Mouse (Mus musculus) G1E (cell line): ENCODE data around the gene Gm13119. TPM values are rescaled to one million over a fixed set of nuclear protein-coding genes. Genes with fewer than 3 reads are reported as not detected.
"Not testable (repeated sequence)": the region's sequence is repeated elsewhere in the genome, so short reads cannot be mapped to it uniquely, and the experiment has no call there.

ENCODE experiments used
- ATAC-seq: 2 replicates; pipeline ENCODE4 v1.8.0; 2016; ENCODE audit warnings: mild to moderate bottlenecking; ENCODE audit not compliant: insufficient number of reproducible peaks, poor library complexity, low FRiP score, severe bottlenecking; ENCODE audit errors: extremely low read depth
- DNase-seq: peaks from one replicate; pipeline ENCODE4 v3.0.0; 2012; ENCODE audit warnings: low spot score
- H3K27me3 ChIP-seq: 2 replicates; pipeline ENCODE4 v1.6.1; 2012; ENCODE audit warnings: mild to moderate bottlenecking, low read length, inconsistent platforms; ENCODE audit not compliant: insufficient read depth
- H3K36me3 ChIP-seq: replicated peaks from 2 replicates; pipeline ENCODE3; 2012; ENCODE audit warnings: mild to moderate bottlenecking, inconsistent platforms
- H3K4me1 ChIP-seq: 2 replicates; pipeline ENCODE4 v1.6.1; 2012; ENCODE audit warnings: low read depth, low read length, inconsistent platforms, mixed read lengths; ENCODE audit not compliant: insufficient read depth
- H3K4me3 ChIP-seq: 2 replicates; pipeline ENCODE4 v1.5.1; 2012; ENCODE audit warnings: low read depth, mild to moderate bottlenecking, inconsistent platforms, low read length, moderate library complexity, mixed read lengths
- H3K9me3 ChIP-seq: replicated peaks from 2 replicates; pipeline ENCODE4 v1.6.1; 2012; ENCODE audit warnings: inconsistent platforms
- CTCF ChIP-seq: IDR thresholded peaks from 2 replicates; pipeline ENCODE4 v1.5.1; 2012; ENCODE audit warnings: low read depth, low read length, inconsistent platforms, mixed read lengths
- GATA1 ChIP-seq: IDR thresholded peaks from 2 replicates; pipeline ENCODE4 v1.6.1; 2012; ENCODE audit warnings: borderline replicate concordance, low read length, inconsistent platforms, mixed read lengths
- GATA2 ChIP-seq: IDR thresholded peaks from 2 replicates; pipeline ENCODE4 v1.6.1; 2012; ENCODE audit warnings: low read depth, low read length, inconsistent platforms, borderline replicate concordance
- POLR2AphosphoS5 ChIP-seq: IDR thresholded peaks from 2 replicates; pipeline ENCODE4 v1.6.1; 2012; ENCODE audit warnings: low read depth, low read length, inconsistent platforms; ENCODE audit not compliant: insufficient replicate concordance
- TAL1 ChIP-seq: conservative IDR thresholded peaks from 2 replicates; pipeline ENCODE4 v1.6.1; 2012; ENCODE audit warnings: low read depth, low read length, inconsistent platforms, mixed read lengths
- polyA plus RNA-seq: library from polyadenylated mRNA; stranded (reverse); fragments of >175 nt; gene quantifications from 2 replicates; pipeline ENCODE4 v1.2.3, GENCODE M21; 2012
- total RNA-seq, 2 experiments: library from RNA; stranded (forward) in 1 of 2; stranded (reverse) in 1 of 2; fragments of 200-1000 nt in 1 of 2; fragments of >200 nt in 1 of 2; fragmentation: Nextera tagmentation in 1 of 2; gene quantifications; 2 replicates each; pipeline ENCODE4 v1.2.3; 2014 to 2017

The Gm13119 gene
- total RNA-seq (2014; fragmentation: Nextera tagmentation): not detected in 2 replicates
- total RNA-seq (2017): not detected in 2 replicates
- not detected in 2 replicates for polyA plus RNA-seq

- DNase-seq, H3K27me3 ChIP-seq, H3K4me3 ChIP-seq, H3K36me3 ChIP-seq, ATAC-seq, H3K9me3 ChIP-seq, H3K4me1 ChIP-seq: not testable (repeated sequence)
Measured at GRCm38 (mm10) chr4:144357642-144358041, at the start of gene Gm13119. TSS of gene Gm13119 (plus strand) at chr4:144357942.

GRCm38 (mm10) chr4:144312666-144313460, 44.9 kb upstream of the Gm13119 start:
- H3K4me3 ChIP-seq, H3K27me3 ChIP-seq, H3K4me1 ChIP-seq, H3K36me3 ChIP-seq, DNase-seq, ATAC-seq, H3K9me3 ChIP-seq: not testable (repeated sequence)

GRCm38 (mm10) chr4:144329949-144330348, 27.8 kb upstream of the Gm13119 start, which contains the start of gene Gm13128:
TSS of gene Gm13128 (plus strand) at chr4:144330249.
- not testable (repeated sequence) for H3K27me3 ChIP-seq, ATAC-seq, H3K4me1 ChIP-seq, H3K9me3 ChIP-seq, H3K4me3 ChIP-seq, DNase-seq, H3K36me3 ChIP-seq

GRCm38 (mm10) chr4:144335856-144336255, 21.9 kb upstream of the Gm13119 start:
- DNase-seq, H3K4me3 ChIP-seq, H3K4me1 ChIP-seq, H3K9me3 ChIP-seq, H3K36me3 ChIP-seq, H3K27me3 ChIP-seq, ATAC-seq: not testable (repeated sequence)

GRCm38 (mm10) chr4:144377911-144378310, 20.2 kb downstream of the Gm13119 start, which contains the start of gene Pramef20:
TSS of gene Pramef20 (minus strand) at chr4:144377933.
- ATAC-seq: no peak
- H3K36me3 ChIP-seq: no peaks in the 10 kb centered on the region
- TF ChIP-seq GATA2: no peak
- TF ChIP-seq CTCF: no peak
- TF ChIP-seq TAL1: no peak
- TF ChIP-seq POLR2AphosphoS5: no peak
- TF ChIP-seq GATA1: no peak
- H3K9me3 ChIP-seq: peaks cover 42% of the 10 kb centered on the region
- H3K27me3 ChIP-seq: no peaks in the 10 kb centered on the region
- no peaks in the 10 kb centered on the region for H3K4me1 ChIP-seq
- H3K4me3 ChIP-seq: no peak within 1 kb of the TSS
- no peak for DNase-seq

GRCm38 (mm10) chr4:144396316-144396715, 38.6 kb downstream of the Gm13119 start:
- H3K9me3 ChIP-seq: peaks cover 43% of the 10 kb centered on the region
- no peaks in the 10 kb centered on the region for H3K36me3 ChIP-seq
- TF ChIP-seq POLR2AphosphoS5 (no peak), GATA1 (no peak), CTCF (no peak), GATA2 (no peak), TAL1 (no peak)
- H3K4me3 ChIP-seq: no peak overlapping the region
- ATAC-seq (no peak), DNase-seq (no peak)
- H3K4me1 ChIP-seq: no peaks in the 10 kb centered on the region
- H3K27me3 ChIP-seq: no peaks in the 10 kb centered on the region

- Histone ChIP-seq H3K4me1 (no peaks in the 10 kb centered on the region), H3K4me3 (no peak overlapping the region), H3K9me3 (peaks cover 27% of the 10 kb centered on the region), H3K36me3 (no peaks in the 10 kb centered on the region), H3K27me3 (no peaks in the 10 kb centered on the region)
- TF ChIP-seq GATA2 (no peak), GATA1 (no peak), TAL1 (no peak)
- no peak; the same call in 1 of the 2 replicates for ATAC-seq
- no peak for DNase-seq
Measured at GRCm38 (mm10) chr4:144402712-144403111, 45.0 kb downstream of the Gm13119 start.
